In genomic region chr19:29251191-29251957, GRCm38 (mm10) we compare ENCODE assay signal across 8 mouse cellular contexts. TPM values are rescaled to one million over a fixed set of nuclear protein-coding genes. Genes with fewer than 3 reads are reported as not detected.
A peak's percentile ranks its signal among the peaks of the same experiment; 100 is the strongest.
DNase-seq lines count a peak whose midpoint lies in the region; ATAC-seq and TF ChIP-seq lines count a peak whose summit lies in the region.

TSS of gene Jak2 (plus strand) at chr19:29251828.

- dilution Hi-C loops in CH12.LX (cut with MboI; ENCODE audit: extremely low pct_ligation_motif_present, extremely low pct_unique_long_range_greater_than_20kb, low sequenced_read_pairs), result no loop called here

- peak; percentile 94 for ATAC-seq in heart, embryonic 14.5 days (ENCODE audit: insufficient number of reproducible peaks, insufficient read depth, low FRiP score, low read depth)
- ATAC-seq in liver, embryonic 15.5 days (ENCODE audit: insufficient read depth), result peak; percentile 91
- ATAC-seq in neural tube, embryonic 11.5 days (ENCODE audit: insufficient read depth, low FRiP score, low TSS enrichment), result peak; percentile 92
- ATAC-seq in stomach, embryonic 16.5 days (ENCODE audit: insufficient read depth, low FRiP score), result peak; percentile 96

- peak in 1 of 2 experiments; percentile 47; a peak in 2 of 4 replicates for TF ChIP-seq CTCF in CH12.LX (conservative IDR thresholded peaks at IDR 0.05 in 1 of 2, IDR thresholded peaks at IDR 0.05 in 1 of 2; ENCODE audit: low read depth in 2 of 2, low read length in 2 of 2)

- peak within 1 kb of the TSS; percentile 32; the same call in 1 of the 2 replicates for H3K27ac ChIP-seq in CH12.LX (ENCODE audit: insufficient read depth, low read depth)
- H3K27ac ChIP-seq in forebrain, embryonic 10.5 days, result peak within 1 kb of the TSS; percentile 96
- H3K27ac ChIP-seq in heart, embryonic 14.5 days (replicated peaks in 1 of 2; ENCODE audit: control insufficient read depth in 1 of 2, insufficient read depth in 1 of 2, low read depth in 2 of 2, low read length in 2 of 2), result peak within 1 kb of the TSS; percentile 98
- H3K27ac ChIP-seq in liver, embryonic 15.5 days (replicated peaks), result peak within 1 kb of the TSS; percentile 100
- H3K27ac ChIP-seq in neural tube, embryonic 11.5 days (ENCODE audit: low read depth, low read length), result peak within 1 kb of the TSS; percentile 97
- peak within 1 kb of the TSS; percentile 99 for H3K27ac ChIP-seq in stomach, embryonic 16.5 days (ENCODE audit: low read length)

- peaks cover 2% of the 10 kb centered on the region; the same call in 1 of the 2 replicates for H3K79me2 ChIP-seq in CH12.LX (replicated peaks; ENCODE audit: control insufficient read depth, extremely low read depth, insufficient read depth, poor library complexity, severe bottlenecking)

- H3K27me3 ChIP-seq in CH12.LX (replicated peaks), result peaks cover 3% of the 10 kb centered on the region
- H3K27me3 ChIP-seq in forebrain, embryonic 10.5 days (ENCODE audit: poor library complexity, severe bottlenecking), result peaks cover 4% of the 10 kb centered on the region
- no peaks in the 10 kb centered on the region for H3K27me3 ChIP-seq in heart, embryonic 14.5 days (ENCODE audit: control insufficient read depth, insufficient read depth, low read length)
- no peaks in the 10 kb centered on the region for H3K27me3 ChIP-seq in liver, embryonic 15.5 days
- no peaks in the 10 kb centered on the region for H3K27me3 ChIP-seq in neural tube, embryonic 11.5 days (ENCODE audit: control insufficient read depth, insufficient read depth, low read length)
- H3K27me3 ChIP-seq in stomach, embryonic 16.5 days (ENCODE audit: control insufficient read depth, insufficient read depth, low read length), result no peaks in the 10 kb centered on the region

- peak; percentile 24; the same call in 1 of the 2 replicates for TF ChIP-seq EP300 in CH12.LX (IDR thresholded peaks at IDR 0.05; ENCODE audit: low read length)

- peak within 1 kb of the TSS; percentile 93 for H3K9ac ChIP-seq in CH12.LX (ENCODE audit: insufficient read depth, low read depth)
- H3K9ac ChIP-seq in heart, embryonic 14.5 days (ENCODE audit: low read length), result peak within 1 kb of the TSS; percentile 97
- peak within 1 kb of the TSS; percentile 100 for H3K9ac ChIP-seq in liver, embryonic 15.5 days
- peak within 1 kb of the TSS; percentile 91 for H3K9ac ChIP-seq in neural tube, embryonic 11.5 days (ENCODE audit: low read length)
- peak within 1 kb of the TSS; percentile 99 for H3K9ac ChIP-seq in stomach, embryonic 16.5 days (ENCODE audit: low read length)

- peaks cover 0 to 18% of the 10 kb centered on the region in 2 experiments; a peak in 2 of 4 replicates for H3K4me1 ChIP-seq in CH12.LX (ENCODE audit: control insufficient read depth in 1 of 2, insufficient read depth in 2 of 2)
- H3K4me1 ChIP-seq in forebrain, embryonic 10.5 days, result peaks cover 54% of the 10 kb centered on the region
- peaks cover 0 to 30% of the 10 kb centered on the region in 2 experiments; a peak in 3 of 4 replicates for H3K4me1 ChIP-seq in heart, embryonic 14.5 days (ENCODE audit: control insufficient read depth in 2 of 2, insufficient read depth in 2 of 2, low read length in 2 of 2)
- peaks cover 52% of the 10 kb centered on the region for H3K4me1 ChIP-seq in liver, embryonic 15.5 days (replicated peaks)
- H3K4me1 ChIP-seq in neural tube, embryonic 11.5 days (ENCODE audit: control insufficient read depth, insufficient read depth, low read length), result peaks cover 25% of the 10 kb centered on the region
- peaks cover 23% of the 10 kb centered on the region for H3K4me1 ChIP-seq in stomach, embryonic 16.5 days (ENCODE audit: control insufficient read depth, insufficient read depth, low read length)

- TF ChIP-seq RAD21 in CH12.LX (IDR thresholded peaks at IDR 0.05; ENCODE audit: low read depth, low read length), result no peak; the same call in 1 of the 2 replicates

- H3K36me3 ChIP-seq in CH12.LX (replicated peaks in 1 of 2; ENCODE audit: control insufficient read depth in 1 of 2, insufficient read depth in 1 of 2, low read length in 1 of 2), result peaks cover 0 to 3% of the 10 kb centered on the region in 2 experiments
- no peaks in the 10 kb centered on the region for H3K36me3 ChIP-seq in forebrain, embryonic 10.5 days (replicated peaks)
- H3K36me3 ChIP-seq in heart, embryonic 14.5 days (ENCODE audit: control insufficient read depth, insufficient read depth, low read length), result no peaks in the 10 kb centered on the region
- peaks cover 16% of the 10 kb centered on the region for H3K36me3 ChIP-seq in liver, embryonic 15.5 days (replicated peaks)
- no peaks in the 10 kb centered on the region for H3K36me3 ChIP-seq in neural tube, embryonic 11.5 days (ENCODE audit: control insufficient read depth, insufficient read depth, low read length)
- no peaks in the 10 kb centered on the region for H3K36me3 ChIP-seq in stomach, embryonic 16.5 days (ENCODE audit: control insufficient read depth, insufficient read depth, low read length)

- peak; percentile 71 for DNase-seq in CH12.LX (ENCODE audit: extremely low read depth)
- DNase-seq in c-Kit-positive CD71-negative TER-119-negative erythroid progenitor cells, embryonic 14.5 days (ENCODE audit: low read depth), result peak; percentile 74
- DNase-seq in forebrain, embryonic 10.5 days (ENCODE audit: extremely low spot score, low spot score), result peak; percentile 86
- peak; percentile 97 for DNase-seq in kidney, postnatal 14 days
- DNase-seq in neural tube, embryonic 11.5 days (ENCODE audit: low spot score), result peak; percentile 95

- WGBS in forebrain, embryonic 10.5 days, result under 1% methylated on average over 107 of the region's 114 CpGs
- WGBS in heart, embryonic 14.5 days, result under 1% methylated on average over 73 of the region's 114 CpGs
- WGBS in liver, embryonic 15.5 days (ENCODE audit: insufficient replicate concordance), result under 1% methylated on average over 93 of the region's 114 CpGs
- WGBS in neural tube, embryonic 11.5 days, result 0% methylated on average over 60 of the region's 114 CpGs
- WGBS in stomach, embryonic 16.5 days, result under 1% methylated on average over 92 of the region's 114 CpGs

- H3K9me3 ChIP-seq in CH12.LX (replicated peaks; ENCODE audit: low read length), result no peaks in the 10 kb centered on the region
- H3K9me3 ChIP-seq in forebrain, embryonic 10.5 days, result no peaks in the 10 kb centered on the region
- H3K9me3 ChIP-seq in heart, embryonic 14.5 days (ENCODE audit: control insufficient read depth, low read length), result peaks cover 2% of the 10 kb centered on the region; the same call in 1 of the 2 replicates
- H3K9me3 ChIP-seq in liver, embryonic 15.5 days (replicated peaks), result no peaks in the 10 kb centered on the region
- no peaks in the 10 kb centered on the region for H3K9me3 ChIP-seq in neural tube, embryonic 11.5 days (ENCODE audit: control insufficient read depth, low read length)
- no peaks in the 10 kb centered on the region for H3K9me3 ChIP-seq in stomach, embryonic 16.5 days (replicated peaks; ENCODE audit: control insufficient read depth, low read length)

- H3K4me3 ChIP-seq in CH12.LX (replicated peaks in 1 of 3; ENCODE audit: low read depth in 2 of 3, low read length in 2 of 3, poor library complexity in 1 of 3), result peak within 1 kb of the TSS; percentile 67 to 87 (median 75)
- H3K4me3 ChIP-seq in forebrain, embryonic 10.5 days, result peak within 1 kb of the TSS; percentile 78
- peak within 1 kb of the TSS; percentile 77 to 95 for H3K4me3 ChIP-seq in heart, embryonic 14.5 days (ENCODE audit: control insufficient read depth in 1 of 2, insufficient read depth in 1 of 2, low read depth in 1 of 2, low read length in 2 of 2)
- H3K4me3 ChIP-seq in liver, embryonic 15.5 days (replicated peaks), result peak within 1 kb of the TSS; percentile 97
- peak within 1 kb of the TSS; percentile 88 for H3K4me3 ChIP-seq in neural tube, embryonic 11.5 days (ENCODE audit: low read depth, low read length)
- peak within 1 kb of the TSS; percentile 88 for H3K4me3 ChIP-seq in stomach, embryonic 16.5 days (replicated peaks; ENCODE audit: low read length)

- in situ Hi-C loops in CH12.LX (cut with MboI; ENCODE audit: low pct_ligation_motif_present, low pct_unique_long_range_greater_than_20kb, low sequenced_read_pairs), result no loop called here

- H3K4me2 ChIP-seq in CH12.LX (ENCODE audit: insufficient read depth, low read depth, poor library complexity, severe bottlenecking), result peak within 1 kb of the TSS; percentile 96
- H3K4me2 ChIP-seq in heart, embryonic 14.5 days (ENCODE audit: low read length), result peak within 1 kb of the TSS; percentile 90
- peak within 1 kb of the TSS; percentile 87 for H3K4me2 ChIP-seq in liver, embryonic 15.5 days
- H3K4me2 ChIP-seq in neural tube, embryonic 11.5 days (ENCODE audit: low read depth), result peak within 1 kb of the TSS; percentile 87
- H3K4me2 ChIP-seq in stomach, embryonic 16.5 days (ENCODE audit: low read depth, low read length), result peak within 1 kb of the TSS; percentile 91

- peak; percentile 61; the same call in 1 of the 2 replicates for TF ChIP-seq POLR2A in CH12.LX (IDR thresholded peaks at IDR 0.05; ENCODE audit: low read depth, low read length)

TF ChIP-seq in CH12.LX, 34 proteins besides CTCF, POLR2A, EP300 and RAD21 (continues in another document):
- TF ChIP-seq ZNF384 (IDR thresholded peaks at IDR 0.05; ENCODE audit: low read depth, low read length) (no peak), POLR2AphosphoS2 (IDR thresholded peaks at IDR 0.05; ENCODE audit: low read depth, low read length) (no peak), MYC (IDR thresholded peaks at IDR 0.05; ENCODE audit: low read depth, low read length) (no peak), JUN (IDR thresholded peaks at IDR 0.05; ENCODE audit: insufficient read depth, low read depth, low read length) (no peak), MAZ (IDR thresholded peaks at IDR 0.05; ENCODE audit: low read depth, low read length) (peak; percentile 71; the same call in 1 of the 2 replicates), ETS1 (conservative IDR thresholded peaks at IDR 0.05; ENCODE audit: low read depth, low read length) (peak; percentile 50), GABPA (IDR thresholded peaks at IDR 0.05; ENCODE audit: insufficient replicate concordance, low read depth, low read length) (no peak), USF2 (conservative IDR thresholded peaks at IDR 0.05; ENCODE audit: low read depth, low read length) (no peak), MXI1 (IDR thresholded peaks at IDR 0.05; ENCODE audit: low read depth, low read length) (peak; percentile 45; the same call in 1 of the 2 replicates), IRF4 (IDR thresholded peaks at IDR 0.05; ENCODE audit: low read depth, low read length) (peak; percentile 77), MAFK (IDR thresholded peaks at IDR 0.05; ENCODE audit: insufficient replicate concordance, low read length) (no peak)

RNA-seq across cellular contexts. Expression of gene Jak2, which starts in this region (rescaled TPM):
- total RNA-seq in CH12.LX (2012; rRNA removed), result 7.6 and 8.4 TPM in 2 replicates
- 11.1 and 11.5 TPM in 2 replicates for total RNA-seq in CH12.LX (2014; rRNA removed)
- 5.3 and 6.6 TPM in 2 replicates for polyA plus RNA-seq in CH12.LX (2012; ENCODE audit: insufficient read length, low read depth)
- polyA plus RNA-seq in forebrain, embryonic 10.5 days (2016; fragmentation: Nextera tagmentation; extraction: Ambion mirVana), result 5.3 and 6.1 TPM in 2 replicates
- 11.1 and 11.5 TPM in 2 replicates for polyA plus RNA-seq in heart, embryonic 14.5 days (2014; fragmentation: Nextera tagmentation; extraction: Ambion mirVana)
- polyA plus RNA-seq in liver, embryonic 15.5 days (2015; fragmentation: Nextera tagmentation; extraction: Ambion mirVana), result 11.4 and 11.8 TPM in 2 replicates
- polyA plus RNA-seq in neural tube, embryonic 11.5 days (2014; fragmentation: Nextera tagmentation; extraction: Ambion mirVana), result 12.3 and 14.3 TPM in 2 replicates
- polyA plus RNA-seq in stomach, embryonic 16.5 days (2015; fragmentation: Nextera tagmentation; extraction: Ambion mirVana), result 4.4 and 5.0 TPM in 2 replicates

Comparison
In these comparisons a context has a peak if more than half of its experiments do, and no peak if none do; other contexts are left out.
1. Peak in every context shown above with its lines: DNase-seq, ATAC-seq, H3K4me3 ChIP-seq and H3K27ac ChIP-seq.
2. H3K27ac ChIP-seq: peak in every context shown above with its lines; median percentile 100 in liver, embryonic 15.5 days; 99 in stomach, embryonic 16.5 days; 98 in heart, embryonic 14.5 days; 97 in neural tube, embryonic 11.5 days; 96 in forebrain, embryonic 10.5 days; 32 in CH12.LX.